Mouse (Mus musculus): Measurements from ENCODE around the gene Exosc2.
A peak's percentile ranks its signal among the peaks of the same experiment; 100 is the strongest.
"Not testable (repeated sequence)": the region's sequence is repeated elsewhere in the genome, so short reads cannot be mapped to it uniquely, and the experiment has no call there.

The Exosc2 gene

GRCm38 (mm10) chr2:31678641-31679040, 8.1 kb downstream of the Exosc2 start:
- DNase-seq: no peak

- not testable (repeated sequence) for DNase-seq
Measured at GRCm38 (mm10) chr2:31681051-31681707, 10.7 kb downstream of the Exosc2 start.

GRCm38 (mm10) chr2:31681731-31682235, 11.3 kb downstream of the Exosc2 start:
- DNase-seq: no peak

GRCm38 (mm10) chr2:31683666-31684065, 13.2 kb downstream of the Exosc2 start:
- DNase-seq: peak; percentile 65 to 80

- peak; percentile 93 to 95 for DNase-seq
Measured at GRCm38 (mm10) chr2:31688074-31688925, 17.8 kb downstream of the Exosc2 start, which contains the start of gene Abl1. TSS of gene Abl1 (plus strand) at chr2:31688376.

GRCm38 (mm10) chr2:31689045-31689444, 18.5 kb downstream of the Exosc2 start:
- DNase-seq: peak in 1 of 2 experiments; percentile 31

- DNase-seq: no peak
Measured at GRCm38 (mm10) chr2:31690063-31690462, 19.5 kb downstream of the Exosc2 start.

GRCm38 (mm10) chr2:31698209-31698608, 27.7 kb downstream of the Exosc2 start:
- no peak for DNase-seq

GRCm38 (mm10) chr2:31700545-31701446, 30.3 kb downstream of the Exosc2 start:
- no peak for DNase-seq

GRCm38 (mm10) chr2:31703226-31703625, 32.7 kb downstream of the Exosc2 start:
- no peak for DNase-seq

- DNase-seq: no peak
Measured at GRCm38 (mm10) chr2:31705914-31706313, 35.4 kb downstream of the Exosc2 start.

- DNase-seq: no peak
Measured at GRCm38 (mm10) chr2:31706531-31706930, 36.0 kb downstream of the Exosc2 start.

- no peak for DNase-seq
Measured at GRCm38 (mm10) chr2:31712716-31713115, 42.2 kb downstream of the Exosc2 start.

GRCm38 (mm10) chr2:31713813-31714212, 43.3 kb downstream of the Exosc2 start:
- no peak for DNase-seq

GRCm38 (mm10) chr2:31714780-31715179, 44.3 kb downstream of the Exosc2 start:
- DNase-seq: no peak

GRCm38 (mm10) chr2:31715985-31716384, 45.5 kb downstream of the Exosc2 start:
- DNase-seq: no peak

- DNase-seq: no peak
Measured at GRCm38 (mm10) chr2:31719202-31719880, 48.8 kb downstream of the Exosc2 start.

- DNase-seq: no peak
Measured at GRCm38 (mm10) chr2:31719944-31720343, 49.4 kb downstream of the Exosc2 start.

GRCm38 (mm10) chr2:31720783-31721182, 50.3 kb downstream of the Exosc2 start:
- DNase-seq: no peak

GRCm38 (mm10) chr2:31724730-31725490, 54.4 kb downstream of the Exosc2 start:
- DNase-seq: no peak

GRCm38 (mm10) chr2:31727576-31728277, 57.2 kb downstream of the Exosc2 start:
- no peak for DNase-seq

Data from cerebellum, postnatal 25 days (tissue).